Mouse (Mus musculus) kidney, postnatal 36 days (tissue): ENCODE data around the gene Atp2c1.

Experiments used
- DNase-seq, 2 experiments: peaks; one replicate each; pipeline ENCODE4 v3.0.0; 2021 to 2022; ENCODE audit warnings: mixed read lengths in 2 of 2

The Atp2c1 gene

GRCm38 (mm10) chr9:105362181-105362580 is 164.9 kb downstream of the Atp2c1 start:
- no peak for DNase-seq
